Mouse (Mus musculus): Measurements from ENCODE around the gene Pacrg.

DNA sequence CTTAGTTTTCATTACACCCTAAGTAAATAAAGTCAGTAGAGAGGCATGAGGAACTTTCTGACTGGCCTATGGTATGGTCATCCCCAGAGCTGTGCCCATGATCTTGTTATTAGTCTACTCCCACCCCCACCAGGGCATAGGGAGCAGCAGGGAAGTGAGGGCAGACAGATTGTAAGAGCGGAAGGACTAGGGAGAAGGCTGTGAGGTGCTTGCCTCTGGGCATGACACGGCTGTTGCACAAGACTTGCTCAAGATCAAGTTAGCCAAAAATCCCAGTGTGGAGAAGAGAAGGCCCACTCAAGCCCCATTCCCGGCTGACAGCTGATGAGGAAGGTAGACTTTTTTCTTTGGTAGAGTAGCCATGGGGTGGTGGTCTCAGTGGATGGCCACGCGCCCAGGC lies 82.7 kb downstream of the Pacrg start:
- no peak for TF ChIP-seq CTCF (IDR thresholded peaks at IDR 0.05; ENCODE audit: low read depth)
- TF ChIP-seq EP300 (IDR thresholded peaks at IDR 0.05; ENCODE audit: low read depth): no peak
